Mouse (Mus musculus) limb, embryonic 12.5 days (tissue): Measurements from ENCODE around the gene Mef2c. TPM values are rescaled to one million over a fixed set of nuclear protein-coding genes. Genes with fewer than 3 reads are reported as not detected.

Source experiments
- ATAC-seq: fragments of 200-750 bp; cut with Nextera tagmentation; 2 replicates; pipeline ENCODE4 v1.8.0; 2017; ENCODE audit warnings: low read depth, moderate TSS enrichment; ENCODE audit not compliant: insufficient number of reproducible peaks, insufficient read depth, low FRiP score, low TSS enrichment
- H3K27ac ChIP-seq: fragments of 300-500 bp; sonication (generic); 2 replicates; pipeline ENCODE4 v1.5.1; 2016; ENCODE audit warnings: mild to moderate bottlenecking, moderate library complexity
- H3K27me3 ChIP-seq: fragments of 300-500 bp; sonication (generic); 2 replicates; pipeline ENCODE4 v1.6.1; 2016; ENCODE audit warnings: mild to moderate bottlenecking, moderate library complexity
- H3K36me3 ChIP-seq: fragments of 300-500 bp; sonication (generic); 2 replicates; pipeline ENCODE4 v1.6.1; 2016; ENCODE audit warnings: mild to moderate bottlenecking, moderate library complexity
- H3K4me1 ChIP-seq: fragments of 300-500 bp; sonication (generic); replicated peaks from 2 replicates; pipeline ENCODE4 v1.6.1; 2016
- H3K4me2 ChIP-seq: fragments of 300-500 bp; sonication (generic); 2 replicates; pipeline ENCODE4 v1.6.1; 2016; ENCODE audit warnings: mild to moderate bottlenecking, moderate library complexity
- H3K4me3 ChIP-seq: fragments of 300-500 bp; sonication (generic); replicated peaks from 2 replicates; pipeline ENCODE4 v1.5.1; 2016; ENCODE audit warnings: mild to moderate bottlenecking
- H3K9ac ChIP-seq: fragments of 300-500 bp; sonication (generic); replicated peaks from 2 replicates; pipeline ENCODE4 v1.6.1; 2016; ENCODE audit warnings: mild to moderate bottlenecking, moderate library complexity
- H3K9me3 ChIP-seq: fragments of 300-500 bp; sonication (generic); 2 replicates; pipeline ENCODE4 v1.6.1; 2016; ENCODE audit warnings: mild to moderate bottlenecking, moderate library complexity
- WGBS: fragments of 180-500 bp; shearing (Covaris S2); methylation state at CpG from one replicate; pipeline ENCODE4 v1.1.7; 2016; 5-methylcytosine and 5-hydroxymethylcytosine counted together
- polyA plus RNA-seq: library from polyadenylated mRNA; unstranded; fragments of >200 nt; fragmentation: Nextera tagmentation; extraction: Ambion mirVana; gene quantifications from 2 replicates; pipeline ENCODE4 v1.2.1, GENCODE M21; 2016

Gene Mef2c
- polyA plus RNA-seq, 1 experiment from 2014 or later: 62.4 TPM

- Histone ChIP-seq H3K9ac (no peak overlapping the region), H3K27ac (no peak overlapping the region), H3K4me2 (no peak overlapping the region), H3K27me3 (peaks cover 74% of the 10 kb centered on the region), H3K4me1 (peaks cover 6% of the 10 kb centered on the region; the same call in 1 of the 2 replicates), H3K36me3 (no peaks in the 10 kb centered on the region), H3K9me3 (no peaks in the 10 kb centered on the region), H3K4me3 (no peak overlapping the region)
- 22% methylated on average over 5 of the region's 5 CpGs for WGBS
- no peak for ATAC-seq
Measured at GRCm38 (mm10) chr13:83712778-83713380, 209.0 kb downstream of the Mef2c start.

GRCm38 (mm10) chr13:83713661-83714291, 209.9 kb downstream of the Mef2c start:
- Histone ChIP-seq H3K4me1 (peaks cover 6% of the 10 kb centered on the region; the same call in 1 of the 2 replicates), H3K9me3 (no peaks in the 10 kb centered on the region), H3K27ac (no peak overlapping the region), H3K4me3 (no peak overlapping the region), H3K27me3 (peaks cover 82% of the 10 kb centered on the region), H3K36me3 (no peaks in the 10 kb centered on the region), H3K9ac (no peak overlapping the region), H3K4me2 (no peak overlapping the region)
- 2% methylated on average over 19 of the region's 19 CpGs for WGBS
- ATAC-seq: no peak

- WGBS: under 1% methylated on average over 22 of the region's 22 CpGs
- Histone ChIP-seq H3K27me3 (peaks cover 90% of the 10 kb centered on the region), H3K27ac (no peak overlapping the region), H3K9ac (no peak overlapping the region), H3K4me3 (peak overlapping the region; percentile 29), H3K36me3 (no peaks in the 10 kb centered on the region), H3K4me1 (peaks cover 6% of the 10 kb centered on the region; the same call in 1 of the 2 replicates), H3K9me3 (no peaks in the 10 kb centered on the region), H3K4me2 (peak overlapping the region; percentile 48)
- 0 out of 2 replicates have a peak, but pooled peaks have one; percentile 5 for ATAC-seq
Measured at GRCm38 (mm10) chr13:83714466-83715307, 210.9 kb downstream of the Mef2c start.

GRCm38 (mm10) chr13:83715308-83715785, 211.5 kb downstream of the Mef2c start:
- Histone ChIP-seq H3K4me1 (peaks cover 6% of the 10 kb centered on the region; the same call in 1 of the 2 replicates), H3K4me2 (peak overlapping the region; percentile 48), H3K9me3 (no peaks in the 10 kb centered on the region), H3K27ac (no peak overlapping the region), H3K27me3 (peaks cover 95% of the 10 kb centered on the region), H3K36me3 (no peaks in the 10 kb centered on the region), H3K4me3 (peak overlapping the region; percentile 29), H3K9ac (no peak overlapping the region)
- WGBS: 3% methylated on average over 14 of the region's 14 CpGs
- peak; percentile 48; the same call in 1 of the 2 replicates for ATAC-seq

- H3K9me3 ChIP-seq: no peaks in the 10 kb centered on the region
- H3K4me3 ChIP-seq: no peak overlapping the region
- no peak overlapping the region for H3K4me2 ChIP-seq
- no peak for ATAC-seq
- WGBS: 2% methylated on average over 27 of the region's 27 CpGs
- H3K9ac ChIP-seq: no peak overlapping the region
- H3K4me1 ChIP-seq: peaks cover 10% of the 10 kb centered on the region
- H3K27ac ChIP-seq: no peak overlapping the region
- peaks cover 96% of the 10 kb centered on the region for H3K27me3 ChIP-seq
- H3K36me3 ChIP-seq: no peaks in the 10 kb centered on the region
Measured at GRCm38 (mm10) chr13:83715971-83716615, 212.3 kb downstream of the Mef2c start.
